Mouse (Mus musculus): ENCODE measurements around the gene Dot1l.

Gene Dot1l

DNA sequence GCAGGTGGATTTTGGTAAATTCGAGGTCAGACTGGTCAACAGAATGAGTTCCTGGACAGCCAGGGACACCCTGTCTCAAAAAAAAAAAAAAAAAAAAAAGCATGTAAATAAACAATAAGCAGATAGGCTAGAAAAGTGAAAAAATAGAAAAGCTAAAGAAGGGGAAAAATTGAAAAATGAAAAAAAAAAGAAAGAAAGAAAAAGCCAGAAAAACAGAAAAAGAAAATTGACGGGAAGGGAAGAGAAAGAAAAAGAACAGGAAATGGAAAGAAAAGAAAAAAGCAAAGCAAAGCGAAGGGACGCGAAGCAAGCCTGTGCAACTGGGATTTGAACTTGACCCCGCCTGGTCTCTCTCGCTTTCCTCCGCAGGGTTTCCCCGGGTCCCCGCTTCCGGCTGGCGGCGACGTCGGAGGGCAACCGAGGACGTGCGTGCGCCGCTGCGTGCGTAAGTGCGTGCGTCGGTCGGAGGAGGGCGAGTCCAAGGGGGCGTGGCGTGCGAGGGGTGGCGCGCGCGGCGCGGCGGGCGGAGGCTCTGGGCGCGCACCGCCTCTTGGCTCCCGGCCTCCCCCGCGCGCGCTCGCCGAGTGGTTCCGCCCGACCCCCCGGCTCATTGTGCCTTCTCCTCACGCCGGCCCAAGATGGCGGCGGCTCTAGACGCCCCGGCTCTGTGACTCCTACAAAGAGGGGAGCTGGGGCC, at the start of gene Dot1l:
TSS of gene Dot1l (plus strand) at position 613 of the 697 bp plus-strand sequence.
- peak; percentile 93 for DNase-seq (ENCODE audit: low read depth, low spot score)

DNA sequence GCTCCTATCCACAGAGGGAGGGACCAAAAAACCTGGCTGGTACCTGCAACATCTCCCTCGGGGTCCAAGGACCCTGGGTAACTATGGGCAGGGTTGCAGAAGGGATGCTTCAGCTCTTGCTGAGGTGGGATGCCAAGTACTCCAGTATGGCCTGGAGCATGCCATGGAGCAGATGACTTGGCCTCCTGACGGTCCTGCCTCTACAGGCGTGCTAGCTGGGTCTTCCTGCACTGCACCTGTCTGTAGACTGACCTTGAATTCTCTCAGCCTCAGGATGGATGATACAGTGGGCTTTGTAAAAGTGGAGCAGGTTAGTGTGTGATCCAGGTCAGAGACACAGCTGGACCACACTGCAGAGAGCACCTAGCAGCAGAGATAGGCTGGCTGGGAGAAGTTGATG, 49.5 kb upstream of the Dot1l start:
- DNase-seq (ENCODE audit: low read depth, low spot score) = no peak

DNA sequence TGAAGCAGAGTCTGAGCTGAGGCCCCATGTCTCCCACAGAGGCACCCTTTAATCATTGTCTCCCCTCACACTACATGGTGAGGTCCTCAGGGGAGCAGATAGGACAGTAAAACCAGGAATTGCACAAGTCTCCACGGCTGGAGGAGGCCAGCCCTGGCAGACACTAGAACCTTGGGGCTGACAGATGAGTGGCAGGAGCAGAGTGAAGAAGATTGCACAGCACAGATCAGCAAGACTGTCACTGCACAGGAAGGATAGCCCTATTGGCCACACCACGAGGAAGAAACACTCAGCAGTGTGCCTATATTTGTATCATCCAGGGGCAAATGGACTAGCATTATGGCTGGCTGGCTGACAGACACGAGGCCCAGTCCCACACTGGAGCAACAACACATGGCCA, 44.2 kb upstream of the Dot1l start:
- no peak for DNase-seq (ENCODE audit: low read depth, low spot score)

DNA sequence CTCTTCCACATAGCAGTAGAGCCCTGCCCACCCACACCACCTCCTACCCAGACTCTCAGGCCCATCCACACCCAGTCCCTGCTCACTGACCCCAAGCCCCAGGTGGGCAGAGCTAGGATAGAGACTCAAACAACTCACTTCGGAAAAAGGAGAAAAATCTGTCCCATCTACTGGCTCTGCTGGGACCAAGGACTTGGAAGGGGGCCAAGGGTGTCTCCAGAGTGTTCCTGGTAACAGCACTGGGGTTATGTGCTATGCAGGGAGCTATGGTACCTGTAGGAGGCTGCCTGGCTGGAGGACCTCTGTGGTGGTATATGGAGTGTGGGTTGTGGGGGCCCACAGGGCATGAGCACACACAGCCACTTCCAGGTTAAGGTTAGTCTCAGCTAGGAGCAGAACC, 37.7 kb upstream of the Dot1l start:
- no peak for DNase-seq (ENCODE audit: low read depth, low spot score)

DNA sequence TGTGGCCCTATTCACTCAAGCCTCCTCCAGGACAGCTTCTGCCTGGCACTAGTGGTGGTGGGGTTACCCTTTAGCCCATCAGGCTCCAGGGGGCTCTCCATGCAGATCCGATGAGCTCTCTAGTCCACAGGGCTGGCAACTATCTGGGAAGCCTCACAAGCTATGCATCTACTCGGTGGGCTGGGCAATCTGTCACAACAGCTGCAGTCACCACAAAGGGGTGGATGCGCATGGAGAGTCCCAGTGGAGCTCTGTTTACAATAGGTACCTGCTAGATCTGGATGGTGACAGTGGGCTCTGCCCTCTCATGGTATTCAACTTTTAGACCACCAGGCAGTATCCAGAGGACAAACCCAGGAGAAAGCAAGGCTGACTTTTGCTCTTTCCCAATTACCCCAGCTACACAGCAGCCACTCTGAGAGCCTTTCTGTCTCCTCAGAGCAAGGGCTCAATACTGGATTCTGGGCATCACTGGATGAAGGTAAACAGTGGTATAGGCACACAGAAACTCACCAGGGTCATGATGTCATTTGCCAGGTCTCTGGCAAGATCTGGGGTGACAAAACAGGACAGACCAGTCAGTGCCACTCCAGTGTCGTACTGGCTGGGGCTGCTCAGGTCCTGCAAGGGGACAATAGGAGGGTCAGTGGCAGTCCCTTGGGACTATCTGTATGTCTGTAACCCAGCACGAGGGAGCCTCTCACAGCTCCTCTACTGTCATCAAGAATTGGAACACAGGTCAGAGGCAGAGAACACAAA, 27.5 kb upstream of the Dot1l start:
- DNase-seq (ENCODE audit: low read depth, low spot score) = no peak

DNA sequence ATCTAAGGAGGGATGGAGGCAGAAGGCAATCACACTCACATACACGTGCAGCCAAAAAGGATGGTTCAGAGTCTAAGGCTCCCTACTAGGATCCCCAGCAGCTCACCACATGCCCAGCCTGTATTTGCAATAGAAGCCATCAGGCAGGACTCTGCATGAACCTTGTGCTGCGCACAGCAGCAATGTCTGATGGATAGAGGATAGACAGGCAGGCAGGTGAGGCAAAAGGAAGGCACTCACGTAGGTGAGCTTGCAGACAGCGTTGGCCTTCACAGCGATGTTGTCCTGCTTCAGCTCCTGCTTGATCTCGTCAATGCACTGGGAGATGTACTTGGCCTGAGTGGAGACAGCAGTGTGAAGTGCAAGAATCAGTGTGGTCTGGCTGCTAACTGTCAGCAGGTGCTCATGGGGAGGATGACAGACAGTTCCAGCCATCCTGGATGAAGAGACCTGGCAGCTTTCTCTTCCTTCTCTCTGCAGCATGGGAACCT, 22.4 kb upstream of the Dot1l start:
- no peak for DNase-seq (ENCODE audit: low read depth, low spot score)

DNA sequence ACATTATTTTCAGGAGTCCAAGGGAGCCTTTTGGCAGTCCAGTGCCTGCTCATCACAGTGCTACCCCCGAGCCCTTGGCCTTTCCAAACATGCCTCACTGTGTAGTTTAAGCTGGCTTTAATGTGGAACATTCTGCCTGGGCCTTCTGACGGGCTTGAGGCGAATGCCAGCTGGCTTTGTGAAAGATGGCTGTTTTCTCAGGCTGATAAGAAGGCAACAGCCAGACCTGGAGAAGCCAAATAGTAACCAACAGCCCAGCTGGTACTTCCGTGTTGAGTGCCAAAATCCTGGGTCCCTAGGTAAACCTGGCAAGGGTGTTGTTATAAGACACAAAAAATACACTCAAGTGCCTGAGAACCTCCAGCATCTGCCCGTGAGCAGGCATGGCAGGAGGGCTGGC, 18.3 kb upstream of the Dot1l start:
- no peak for DNase-seq (ENCODE audit: low read depth, low spot score)

DNA sequence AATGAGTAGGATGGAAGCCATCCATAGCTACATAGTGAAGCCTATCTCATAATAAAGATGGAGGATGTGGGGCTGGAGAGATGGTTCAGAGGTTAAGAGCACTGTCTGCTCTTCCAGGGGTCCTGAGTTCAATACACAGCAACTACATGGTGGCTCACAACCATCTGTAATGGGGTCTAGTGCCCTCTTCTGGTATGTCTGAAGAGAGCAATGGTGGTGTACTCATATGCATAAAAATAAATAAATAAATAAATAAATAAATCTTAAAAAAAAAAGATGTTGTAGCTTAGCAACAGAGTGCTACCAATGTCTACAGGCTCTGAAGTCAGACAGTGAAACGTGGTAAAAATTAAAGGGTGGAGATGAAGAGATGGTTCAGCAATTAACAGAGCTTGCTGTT, 16.3 kb upstream of the Dot1l start:
- no peak for DNase-seq (ENCODE audit: low read depth, low spot score)

DNA sequence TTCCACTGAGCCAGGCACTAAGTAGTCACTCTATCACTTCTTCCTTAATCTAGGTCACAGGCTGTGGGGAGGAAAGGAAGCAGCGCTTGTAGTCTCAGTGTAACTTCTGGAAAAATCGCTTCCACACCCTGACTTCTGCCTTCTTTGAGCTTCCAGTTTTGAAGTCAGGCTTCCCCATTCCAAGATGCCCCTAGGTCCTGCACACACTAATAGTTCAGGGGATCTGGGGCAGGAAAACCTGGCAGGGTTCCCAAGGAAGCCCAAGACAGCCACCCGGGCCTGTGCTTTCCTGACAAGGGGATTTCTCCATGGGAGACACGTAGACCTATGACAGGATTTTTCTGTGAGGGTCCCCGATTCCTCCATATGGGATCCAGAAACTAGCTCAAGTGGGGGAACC, 13.9 kb upstream of the Dot1l start:
- DNase-seq (ENCODE audit: low read depth, low spot score) = no peak

DNA sequence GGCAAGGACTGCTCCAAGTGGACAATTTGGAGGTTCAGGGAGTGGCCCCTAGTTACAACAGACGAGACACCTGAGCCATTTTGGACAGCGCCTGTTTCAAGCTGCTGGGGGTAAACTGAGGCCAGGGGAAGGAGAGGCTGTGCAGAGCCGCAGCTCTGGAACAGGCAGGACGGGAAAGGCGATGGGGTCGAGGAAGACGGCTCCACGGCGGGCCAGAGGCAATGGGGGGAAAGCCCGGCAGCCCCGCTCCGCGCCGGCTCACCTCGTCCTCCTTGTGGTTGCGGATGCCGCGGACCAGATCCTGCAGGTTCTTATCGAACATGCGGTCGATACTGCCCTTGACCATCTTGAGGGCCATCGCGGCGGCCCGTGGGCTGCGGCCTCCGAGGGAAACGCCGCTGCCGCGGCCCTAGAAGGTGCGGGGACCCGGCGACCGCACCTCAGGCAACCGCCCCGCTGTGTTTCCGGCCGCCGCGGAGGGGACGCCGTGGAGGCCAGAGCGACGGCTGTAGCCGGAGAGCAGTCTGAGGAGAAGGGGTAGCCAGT, 13.3 kb upstream of the Dot1l start:
- DNase-seq (ENCODE audit: low read depth, low spot score) = no peak

DNA sequence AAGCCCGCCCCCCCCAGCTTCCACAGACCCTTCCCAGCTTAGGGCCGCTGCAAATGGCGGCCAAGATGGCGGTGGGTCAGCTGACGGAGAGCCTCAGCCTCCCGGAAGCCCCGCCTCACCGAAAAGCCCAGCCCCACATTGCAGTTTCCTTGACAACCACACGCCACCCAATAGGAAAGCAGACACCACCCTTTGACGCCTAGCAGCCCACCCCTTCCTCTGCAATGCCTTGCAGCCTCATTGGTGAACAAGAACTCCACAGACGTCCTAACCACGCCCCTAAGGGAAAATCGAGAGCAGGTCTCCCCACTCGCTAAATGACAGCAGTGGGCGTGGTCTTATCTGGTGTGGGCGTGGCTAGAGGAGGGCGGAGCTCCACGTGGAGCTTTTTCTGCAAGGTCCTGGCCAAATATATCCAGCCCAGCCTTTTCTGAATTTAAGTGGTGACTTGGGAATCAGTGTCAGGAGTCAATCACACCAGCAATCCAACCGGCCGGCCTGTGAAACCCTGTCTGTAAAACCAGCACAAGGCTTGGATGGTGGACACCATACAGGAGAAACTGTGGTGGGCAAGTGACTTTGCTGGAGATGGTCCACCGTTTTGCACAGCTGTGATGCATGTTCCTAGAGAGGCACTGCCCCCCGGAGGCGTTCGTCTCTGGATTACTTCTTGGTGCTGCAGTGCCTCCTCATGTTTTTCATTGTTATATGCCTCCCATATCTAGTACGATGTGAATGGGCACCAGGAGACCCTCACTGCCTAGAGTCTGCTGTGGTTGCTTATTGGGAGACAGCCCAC, 12.6 kb upstream of the Dot1l start, which contains the start of gene Ap3d1:
TSS of gene Ap3d1 (minus strand) at position 85 of the 799 bp plus-strand sequence.
- peak; percentile 95 for DNase-seq (ENCODE audit: low read depth, low spot score)

DNA sequence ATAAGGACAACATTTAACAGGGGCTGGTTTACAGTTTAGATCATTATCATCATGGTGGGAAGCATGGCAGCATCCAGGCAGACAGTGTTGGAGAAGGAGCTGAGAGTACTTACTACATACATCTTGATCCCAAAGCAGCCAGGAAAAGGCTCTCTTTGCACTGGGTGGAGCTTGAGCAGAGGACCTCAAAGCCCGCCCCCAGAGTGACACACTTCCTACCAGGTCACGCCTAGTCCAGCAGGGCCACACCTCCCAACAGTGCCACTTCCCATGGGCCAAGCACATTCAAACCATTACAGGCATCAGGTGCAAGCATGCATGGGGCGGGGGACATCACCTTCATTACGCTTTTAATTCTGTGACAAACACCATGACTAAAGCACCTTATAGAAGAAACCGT, 10.7 kb upstream of the Dot1l start:
- DNase-seq (ENCODE audit: low read depth, low spot score) = no peak

DNA sequence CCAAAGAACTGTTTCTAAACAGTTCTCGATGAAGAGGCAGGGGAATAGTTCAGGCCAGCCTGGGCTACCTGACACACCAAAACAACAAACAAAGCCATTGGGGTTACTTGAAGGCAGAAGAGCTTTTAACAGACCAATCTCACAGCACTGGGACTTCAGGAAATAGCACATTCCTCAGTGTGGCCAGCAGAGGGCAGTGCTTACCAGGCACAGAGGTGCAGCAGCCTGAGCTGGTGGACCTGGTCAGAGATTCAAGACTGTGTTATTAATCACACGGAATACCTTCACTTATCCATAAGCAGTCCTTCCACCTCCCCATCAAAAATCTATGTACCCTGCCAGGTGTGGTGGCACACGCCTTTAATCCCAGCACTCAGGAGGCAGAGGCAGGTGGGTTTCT, 7.6 kb upstream of the Dot1l start:
- DNase-seq (ENCODE audit: low read depth, low spot score) = peak; percentile 64

DNA sequence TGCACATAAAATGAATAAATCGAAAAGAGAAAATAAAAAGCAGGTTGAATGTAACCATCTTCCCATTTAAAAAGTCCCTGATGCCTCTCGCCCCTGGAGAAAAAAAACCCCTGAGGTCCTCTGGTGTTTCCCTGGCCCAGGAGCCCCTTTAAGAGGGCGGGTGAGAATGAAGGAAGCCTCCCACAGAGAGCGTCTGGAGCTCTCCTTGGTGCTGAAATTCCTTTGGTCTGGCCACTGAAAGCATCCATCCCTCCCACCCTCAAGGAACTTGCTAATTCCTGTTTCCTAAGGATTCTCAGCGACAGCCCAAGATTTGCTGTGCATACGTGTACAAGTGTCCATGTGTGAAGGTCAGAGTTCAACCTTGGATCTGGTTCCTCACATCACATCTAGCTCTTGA, 6.4 kb upstream of the Dot1l start:
- no peak for DNase-seq (ENCODE audit: low read depth, low spot score)

DNA sequence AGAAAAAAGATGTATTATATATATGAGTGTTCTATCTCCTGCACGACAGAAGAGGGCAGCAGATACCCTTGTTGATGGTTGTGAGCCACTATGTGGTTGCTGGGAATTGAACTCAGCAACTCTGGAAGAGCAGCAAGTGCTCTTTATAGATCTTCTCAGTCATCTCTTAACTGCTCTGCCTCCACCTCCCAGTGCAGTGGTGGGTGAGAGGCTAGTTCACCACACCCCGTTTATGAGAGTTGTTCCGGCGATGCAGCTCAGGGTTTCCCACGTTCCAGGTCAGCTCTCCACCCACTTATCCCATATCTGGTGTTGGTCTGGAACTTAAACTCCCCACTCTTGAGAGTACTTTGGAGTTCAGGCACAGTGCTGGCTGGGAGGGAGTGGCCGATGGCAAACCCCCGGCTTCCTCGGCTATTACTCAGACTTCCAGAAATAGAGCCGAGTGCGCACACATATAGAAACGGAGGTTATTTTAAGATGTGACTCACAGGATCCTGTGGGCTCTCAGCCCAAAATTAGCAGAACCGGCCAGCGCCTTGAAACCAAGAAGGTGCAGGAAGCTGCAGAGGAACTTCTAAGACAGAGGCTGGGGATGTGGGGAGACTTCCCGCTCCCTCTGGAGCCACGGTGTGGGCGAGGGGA, 3.7 kb upstream of the Dot1l start:
- DNase-seq (ENCODE audit: low read depth, low spot score) = no peak

DNA sequence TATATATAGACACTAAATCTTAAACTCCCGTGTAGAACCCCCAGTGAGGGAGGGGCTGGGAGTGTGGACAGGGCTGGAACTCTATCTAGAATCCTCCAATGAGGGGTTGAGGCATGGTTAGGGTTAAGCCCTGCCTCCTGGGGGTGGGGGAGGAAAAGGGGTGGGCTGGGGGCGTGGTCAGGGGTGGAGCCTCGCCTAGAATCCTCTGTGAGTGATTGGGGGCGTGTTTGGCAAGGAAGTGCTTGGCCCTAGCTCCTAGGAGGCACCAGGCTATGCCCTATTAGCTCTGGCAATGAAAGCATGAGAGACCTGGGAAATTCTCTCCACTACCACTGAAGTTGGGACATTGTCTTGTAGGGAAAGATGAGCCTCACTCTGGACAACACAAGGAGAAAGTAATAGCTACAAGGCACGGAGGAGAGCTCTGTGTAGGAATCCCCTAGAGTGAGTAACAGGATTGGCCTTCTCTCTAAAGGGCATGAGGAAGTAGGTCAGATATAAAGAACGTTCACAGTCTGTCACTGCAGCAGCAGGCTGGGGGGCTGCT, 2.9 kb upstream of the Dot1l start:
- DNase-seq (ENCODE audit: low read depth, low spot score) = peak; percentile 59

DNA sequence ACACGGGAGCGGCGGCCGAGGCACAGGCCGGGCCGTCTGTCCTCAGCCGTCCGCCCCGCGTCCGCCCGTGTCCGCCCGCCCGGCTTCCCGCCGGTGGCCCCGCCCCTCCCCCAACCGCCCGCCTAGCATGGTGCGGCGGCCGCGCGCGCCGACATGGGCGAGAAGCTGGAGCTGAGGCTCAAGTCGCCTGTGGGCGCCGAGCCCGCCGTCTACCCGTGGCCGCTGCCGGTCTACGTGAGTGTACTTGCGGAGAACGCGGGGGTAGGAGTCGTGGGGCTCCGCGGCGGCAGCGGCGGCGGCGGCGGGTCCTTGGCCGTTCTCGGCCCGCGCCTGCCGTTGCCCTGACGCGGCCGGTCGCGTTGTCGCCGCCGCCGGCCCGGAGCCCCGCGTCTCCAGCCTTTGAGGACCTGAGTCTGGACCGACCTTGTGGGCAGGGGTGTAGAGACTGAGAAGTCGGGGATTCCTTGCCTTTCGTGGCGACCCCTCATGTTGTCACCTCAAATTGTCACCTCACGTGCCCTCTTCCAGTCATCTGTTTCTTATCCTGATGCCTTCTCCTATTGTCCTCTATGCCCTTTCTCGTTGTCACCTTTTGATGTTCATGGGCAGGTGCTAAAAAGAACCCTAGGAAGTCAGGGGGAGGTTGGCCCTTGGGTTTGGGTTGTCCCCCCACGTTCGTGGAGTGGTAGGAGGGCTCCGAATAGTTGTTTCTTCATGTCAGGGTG, 447 bp downstream of the Dot1l start:
- no peak for DNase-seq (ENCODE audit: low read depth, low spot score)

DNA sequence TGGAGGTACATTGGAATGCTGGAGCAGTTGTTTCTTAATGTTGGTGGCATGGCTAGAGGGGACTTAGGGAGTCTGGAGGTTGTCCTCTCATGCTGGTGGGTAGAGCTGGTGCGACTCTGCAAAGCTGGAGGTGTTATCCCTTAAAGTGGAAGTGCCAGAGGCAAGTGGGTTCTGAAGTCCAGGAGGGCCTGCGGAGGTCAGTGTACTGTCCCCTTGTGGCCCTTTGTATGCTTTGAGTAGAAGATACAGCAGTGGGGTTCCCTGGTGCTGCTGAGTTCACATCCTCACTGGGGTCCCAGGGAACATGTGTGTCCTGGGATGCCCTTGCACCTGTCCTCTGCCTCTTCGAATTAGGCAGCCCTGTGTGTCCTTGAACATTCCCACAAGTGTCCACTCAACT, 1.1 kb downstream of the Dot1l start:
- no peak for DNase-seq (ENCODE audit: low read depth, low spot score)

DNA sequence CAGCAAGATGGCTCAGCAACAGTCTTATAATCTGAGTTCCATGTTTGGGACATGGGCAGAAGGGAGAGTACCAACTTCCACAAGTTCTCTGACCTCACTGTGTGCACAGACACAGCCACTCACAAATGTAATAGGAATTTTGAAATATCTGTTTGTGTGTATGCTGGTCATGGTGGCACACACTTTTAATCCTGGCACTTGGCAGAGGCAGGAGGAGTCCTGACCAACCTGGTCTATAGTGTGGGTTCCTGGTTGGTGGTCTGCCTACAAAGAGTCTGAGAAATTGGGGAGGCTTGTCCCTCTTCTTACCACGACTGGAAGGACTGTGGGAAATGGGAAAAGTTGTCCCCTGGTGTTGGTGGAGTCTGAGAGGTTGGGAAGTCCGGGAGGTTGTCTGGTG, 1.5 kb downstream of the Dot1l start:
- DNase-seq (ENCODE audit: low read depth, low spot score) = no peak

DNA sequence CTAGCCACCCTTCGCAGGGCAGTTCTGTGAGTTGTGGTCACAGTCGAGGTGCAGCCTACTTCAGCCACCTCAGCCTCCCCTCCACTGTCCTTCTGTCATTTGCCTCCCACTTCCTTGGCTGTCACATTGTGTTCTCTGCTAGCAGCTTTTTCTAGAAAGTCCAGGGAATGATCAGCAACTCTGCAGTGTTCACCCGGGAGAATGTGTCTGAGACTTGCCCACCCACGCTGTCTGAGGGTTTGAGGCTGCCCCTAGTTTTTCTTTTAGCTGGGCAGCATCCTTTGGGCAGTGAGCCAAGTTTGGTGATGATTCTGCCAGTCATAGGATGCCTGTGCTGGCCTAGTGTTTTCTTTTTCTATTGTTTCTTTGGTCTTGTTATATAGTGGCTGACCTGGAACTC, 2.0 kb downstream of the Dot1l start:
- no peak for DNase-seq (ENCODE audit: low read depth, low spot score)

DNA sequence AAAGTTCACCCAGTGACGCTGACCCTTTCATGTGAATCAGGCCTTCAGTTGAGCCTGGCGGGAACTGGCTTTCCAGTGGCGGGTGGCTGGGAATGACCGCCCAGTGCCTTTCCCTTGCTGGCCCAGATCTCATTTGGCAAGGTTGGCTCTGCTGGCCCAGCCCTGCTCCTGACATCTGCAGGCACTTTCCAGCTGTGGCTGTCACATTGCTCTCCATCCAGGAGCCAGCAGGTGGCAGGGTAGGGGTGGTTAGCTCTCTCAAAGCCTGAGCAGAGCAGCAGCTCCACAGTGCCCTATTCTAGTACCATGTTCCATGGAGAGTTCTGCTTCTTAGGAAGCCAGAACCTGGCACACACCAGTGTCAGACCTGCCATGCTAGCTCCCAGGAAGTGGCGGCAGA, 2.7 kb downstream of the Dot1l start:
- DNase-seq (ENCODE audit: low read depth, low spot score) = no peak
